Mouse (Mus musculus) cerebellum, adult 2 months (tissue): Measurements from ENCODE around the gene Sox4. TPM values are rescaled to one million over a fixed set of nuclear protein-coding genes. Genes with fewer than 3 reads are reported as not detected.

Experiments
- DNase-seq, 2 experiments: peaks; one replicate each; pipeline ENCODE4 v3.0.0; 2021
- H3K27ac ChIP-seq: fragments of 200-500 bp; 2 replicates; pipeline ENCODE4 v1.5.1; 2012; ENCODE audit warnings: low read length, control low read depth, inconsistent platforms; ENCODE audit not compliant: insufficient read depth
- H3K27me3 ChIP-seq: fragments of 200-500 bp; 2 replicates; pipeline ENCODE4 v1.6.1; 2012; ENCODE audit warnings: inconsistent platforms, mild to moderate bottlenecking, low read length, moderate library complexity; ENCODE audit not compliant: control insufficient read depth, insufficient read depth
- H3K4me1 ChIP-seq: fragments of 200-500 bp; 2 replicates; pipeline ENCODE4 v1.6.1; 2011; ENCODE audit warnings: low read length; ENCODE audit not compliant: control insufficient read depth, insufficient read depth
- H3K4me3 ChIP-seq: fragments of 200-500 bp; replicated peaks from 2 replicates; pipeline ENCODE3; 2011; ENCODE audit warnings: mild to moderate bottlenecking, low read depth, low read length, control low read depth; ENCODE audit not compliant: insufficient read depth
- CTCF ChIP-seq: fragments of 200-500 bp; IDR thresholded peaks from 2 replicates; pipeline ENCODE4 v1.5.1; 2011; ENCODE audit warnings: low read depth, mild to moderate bottlenecking, control low read depth, low read length, moderate library complexity, borderline replicate concordance; ENCODE audit not compliant: insufficient read depth
- POLR2A ChIP-seq: fragments of 200-500 bp; IDR thresholded peaks from 2 replicates; pipeline ENCODE4 v1.6.1; 2011; ENCODE audit warnings: low read length, control low read depth, borderline replicate concordance; ENCODE audit not compliant: insufficient read depth
- WGBS: fragments of 180-500 bp; shearing (Covaris S2); methylation state at CpG from one replicate; pipeline ENCODE4 v1.1.7; 2018; 5-methylcytosine and 5-hydroxymethylcytosine counted together
- polyA plus RNA-seq: library from polyadenylated mRNA; depleted of rRNA; stranded (reverse); fragments of >200 nt; gene quantifications from 2 replicates; pipeline ENCODE4 v1.2.3, GENCODE M21; 2012

Sox4 gene
- polyA plus RNA-seq, 1 experiment: 4.7 TPM

DNA sequence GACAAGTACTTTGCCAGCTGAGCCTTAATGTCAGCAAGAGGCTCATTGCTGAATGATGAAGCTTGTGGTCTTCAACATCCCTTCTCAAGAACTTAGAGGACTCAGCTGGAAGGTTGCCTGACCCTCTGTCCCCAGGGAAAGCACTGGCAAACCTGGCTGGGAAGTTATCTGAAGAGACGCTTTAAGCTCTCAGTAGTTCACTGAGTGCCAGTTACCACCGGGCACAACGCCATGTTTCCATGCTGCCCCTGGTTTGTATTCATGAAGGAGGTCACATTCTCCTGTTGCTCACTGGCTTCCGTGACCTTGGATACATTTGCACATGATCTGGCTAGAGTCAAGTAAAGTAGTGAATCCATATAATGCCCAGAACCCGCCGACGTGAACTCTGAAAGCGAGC, 20.1 kb downstream of the Sox4 start:
- no peaks in the 10 kb centered on the region for H3K4me1 ChIP-seq
- H3K27ac ChIP-seq: no peak overlapping the region
- DNase-seq: no peak
- no peak overlapping the region for H3K4me3 ChIP-seq
- no peaks in the 10 kb centered on the region for H3K27me3 ChIP-seq
- TF ChIP-seq CTCF: no peak
- no peak for TF ChIP-seq POLR2A
- 33% methylated on average over 8 of the region's 8 CpGs for WGBS

DNA sequence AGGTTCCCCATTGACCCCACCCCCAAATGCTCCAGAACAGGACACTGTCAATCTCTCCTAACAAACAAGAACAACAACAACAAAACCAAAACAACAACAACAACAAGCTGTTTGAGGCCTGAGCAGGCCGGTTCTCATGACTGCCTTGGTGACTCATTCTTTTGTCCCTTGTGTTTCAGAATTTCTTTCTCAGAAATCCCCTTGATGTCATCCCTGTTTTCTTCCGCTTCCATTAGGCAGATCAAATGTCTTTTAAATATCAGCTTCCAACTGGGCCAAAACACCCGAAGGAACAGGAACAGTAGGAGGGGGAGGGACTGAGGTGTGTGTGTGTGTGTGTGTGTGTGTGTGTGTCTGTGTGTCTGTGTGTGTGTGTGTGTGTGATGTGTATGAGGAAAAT, 21.7 kb downstream of the Sox4 start:
- DNase-seq: no peak
- no peak overlapping the region for H3K4me3 ChIP-seq
- no peak for TF ChIP-seq POLR2A
- TF ChIP-seq CTCF: no peak
- H3K27ac ChIP-seq: no peak overlapping the region
- WGBS: 43% methylated on average over 3 of the region's 3 CpGs
- no peaks in the 10 kb centered on the region for H3K27me3 ChIP-seq
- H3K4me1 ChIP-seq: no peaks in the 10 kb centered on the region

- no peak overlapping the region for H3K4me3 ChIP-seq
- no peaks in the 10 kb centered on the region for H3K27me3 ChIP-seq
- 88% methylated on average over 3 of the region's 3 CpGs for WGBS
- DNase-seq: no peak
- no peaks in the 10 kb centered on the region for H3K4me1 ChIP-seq
- TF ChIP-seq CTCF (no peak), POLR2A (no peak)
- H3K27ac ChIP-seq: no peak overlapping the region
These were observed 22.2 kb downstream of the Sox4 start for GRCm38 (mm10) chr13:28931266-28931665.

DNA sequence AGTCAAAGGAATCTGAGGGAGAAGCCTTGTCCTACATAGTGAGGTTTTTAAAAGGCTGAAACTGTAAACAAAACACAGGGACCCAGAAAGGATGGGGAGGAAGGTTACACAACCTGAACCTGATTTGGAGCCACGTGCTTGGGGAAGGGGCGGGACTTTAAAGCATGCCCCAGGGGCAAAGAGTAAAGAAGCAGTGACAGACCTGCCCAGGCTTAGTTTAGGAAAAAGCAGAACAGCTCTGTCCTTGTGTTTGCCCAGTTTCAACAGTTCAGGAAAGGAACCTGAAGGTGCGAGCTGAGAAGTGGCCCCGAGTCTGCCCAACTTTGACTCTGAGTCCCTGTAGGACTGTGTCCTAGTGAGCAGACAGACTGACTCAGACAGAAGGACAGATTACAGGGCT, 23.1 kb downstream of the Sox4 start:
- H3K27me3 ChIP-seq: no peaks in the 10 kb centered on the region
- H3K4me1 ChIP-seq: no peaks in the 10 kb centered on the region
- TF ChIP-seq CTCF: no peak
- TF ChIP-seq POLR2A: no peak
- 79% methylated on average over 4 of the region's 4 CpGs for WGBS
- H3K27ac ChIP-seq: no peak overlapping the region
- H3K4me3 ChIP-seq: no peak overlapping the region
- DNase-seq: no peak

- 41% methylated on average over 3 of the region's 3 CpGs for WGBS
- Histone ChIP-seq H3K4me1 (no peaks in the 10 kb centered on the region), H3K27ac (no peak overlapping the region), H3K27me3 (no peaks in the 10 kb centered on the region), H3K4me3 (no peak overlapping the region)
- TF ChIP-seq POLR2A: no peak
- no peak for TF ChIP-seq CTCF
- DNase-seq: no peak
These were observed 23.6 kb downstream of the Sox4 start for GRCm38 (mm10) chr13:28929936-28930335.

DNA sequence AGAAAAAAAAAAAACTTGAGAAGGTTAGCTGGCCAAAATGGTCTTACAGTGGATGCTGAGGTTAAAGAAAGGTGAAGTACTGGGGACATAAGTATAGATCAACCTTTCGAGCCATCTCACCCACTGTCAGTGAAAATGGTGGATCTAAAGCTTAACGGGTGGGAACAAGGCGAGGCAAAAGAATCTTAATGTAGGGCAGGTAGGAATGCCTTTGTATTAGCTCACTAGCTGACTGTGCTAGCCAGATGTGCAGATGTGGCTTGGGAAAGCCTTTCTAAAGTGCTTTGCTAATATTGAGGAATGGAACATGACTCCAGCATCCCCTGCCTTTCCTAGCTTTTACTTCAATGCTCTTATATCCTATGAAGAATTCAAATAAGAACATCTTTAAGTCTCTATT, 30.4 kb downstream of the Sox4 start:
- H3K4me1 ChIP-seq: no peaks in the 10 kb centered on the region
- no peaks in the 10 kb centered on the region for H3K27me3 ChIP-seq
- TF ChIP-seq CTCF: no peak
- TF ChIP-seq POLR2A: no peak
- WGBS: 98% methylated on average over 3 of the region's 3 CpGs
- no peak overlapping the region for H3K27ac ChIP-seq
- no peak for DNase-seq
- H3K4me3 ChIP-seq: no peak overlapping the region

DNA sequence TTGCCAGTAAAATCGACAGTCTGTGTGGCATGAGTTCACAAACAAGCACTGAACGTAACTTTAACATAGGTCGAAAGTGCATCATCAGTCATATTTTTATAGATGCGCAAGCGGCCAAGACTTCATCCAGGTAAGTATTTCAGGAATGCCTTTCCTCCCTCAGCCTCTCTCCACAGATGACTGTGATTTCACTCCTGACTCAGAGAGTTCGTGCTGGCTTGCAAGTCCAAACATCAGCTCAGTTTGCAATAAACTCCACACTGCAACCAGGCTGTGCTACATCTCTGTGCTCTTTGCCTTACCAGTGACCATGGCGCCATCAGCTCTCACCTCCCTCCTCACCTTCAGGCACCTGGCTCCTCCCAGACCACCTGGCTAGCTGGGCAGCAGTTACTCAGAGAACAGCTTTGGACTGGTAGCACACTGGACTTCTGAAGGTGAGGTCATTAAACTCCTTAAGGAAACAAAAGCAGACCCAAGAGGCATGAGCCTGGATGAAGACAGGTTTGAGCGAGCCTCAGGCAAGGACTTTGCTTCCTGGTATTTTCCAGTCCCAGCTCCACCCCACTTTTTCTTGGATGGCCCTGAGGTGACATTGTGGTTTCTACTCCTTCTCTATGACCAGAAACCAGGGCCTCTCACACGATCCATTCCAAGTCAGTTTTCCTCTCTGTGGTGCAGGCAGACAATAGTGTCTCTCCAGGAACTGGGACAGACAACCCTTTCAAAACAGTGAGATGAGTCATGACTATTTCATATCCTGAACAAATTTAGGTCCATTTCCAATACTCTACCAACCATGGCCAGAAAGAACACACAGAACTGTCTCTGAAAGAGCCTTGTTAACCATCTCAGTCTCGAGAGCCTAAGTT, 35.9 kb downstream of the Sox4 start:
- DNase-seq: no peak
- Histone ChIP-seq H3K27me3 (no peaks in the 10 kb centered on the region), H3K4me3 (no peak overlapping the region), H3K27ac (no peak overlapping the region), H3K4me1 (no peaks in the 10 kb centered on the region)
- TF ChIP-seq CTCF: no peak
- WGBS: 89% methylated on average over 10 of the region's 10 CpGs

- H3K27me3 ChIP-seq: no peaks in the 10 kb centered on the region
These were observed 39.9 kb downstream of the Sox4 start for GRCm38 (mm10) chr13:28913656-28914055.

More at GRCm38 (mm10) chr13:28913656-28914055, 39.9 kb downstream of the Sox4 start:
- no peak for DNase-seq
- H3K4me1 ChIP-seq: no peaks in the 10 kb centered on the region
- no peak overlapping the region for H3K27ac ChIP-seq
- WGBS: 88% methylated on average over 6 of the region's 6 CpGs
- TF ChIP-seq POLR2A (no peak), CTCF (no peak)
- H3K4me3 ChIP-seq: no peak overlapping the region
